Mouse (Mus musculus): ENCODE results near the gene Cipc.

- TF ChIP-seq CTCF (IDR thresholded peaks at IDR 0.05) (peak; percentile 46), POLR2A (IDR thresholded peaks at IDR 0.05; ENCODE audit: insufficient read depth, low read depth, low read length) (no peak)
Observed at GRCm38 (mm10) chr12:86998699-86999098, 51.9 kb downstream of the Cipc start.

Data from heart, adult 2 months (tissue).